Mouse (Mus musculus) retina, postnatal 1 day (tissue): ENCODE results near the gene Ankdd1b.

Experiments
- DNase-seq: peaks from one replicate; pipeline ENCODE4 v3.0.0-alpha.2; 2012

The Ankdd1b gene

DNA sequence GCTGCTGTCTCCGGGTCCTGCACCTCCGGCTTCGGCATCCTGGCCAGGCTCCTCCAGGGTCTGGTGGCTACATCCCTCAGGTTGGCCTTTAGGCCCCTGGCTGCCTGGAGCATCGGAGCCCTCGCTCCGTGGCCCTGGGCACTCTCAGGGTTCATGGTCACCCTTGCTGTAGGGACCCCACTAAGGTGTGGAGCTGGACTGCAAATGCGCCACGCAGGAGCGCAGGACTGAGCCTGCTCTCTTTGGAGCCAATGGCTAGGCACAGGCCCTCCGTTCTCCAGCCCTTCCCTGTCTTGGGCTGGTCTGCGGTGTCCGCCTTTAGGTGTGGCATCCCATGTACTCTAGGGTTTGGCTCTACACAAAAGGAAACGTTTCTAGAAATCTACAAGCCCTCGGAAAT lies at the start of gene Ankdd1b:
Gene Ankdd1b, minus strand, starts transcription at position 242 of the 400 bp plus-strand sequence.
- no peak for DNase-seq

GRCm38 (mm10) chr13:96517335-96517734 lies 46.3 kb upstream of the Ankdd1b start:
- DNase-seq, result no peak

- DNase-seq, result no peak
Observed at GRCm38 (mm10) chr13:96516249-96516648, 45.3 kb upstream of the Ankdd1b start.

GRCm38 (mm10) chr13:96514154-96514942 lies 43.4 kb upstream of the Ankdd1b start:
- no peak for DNase-seq

DNA sequence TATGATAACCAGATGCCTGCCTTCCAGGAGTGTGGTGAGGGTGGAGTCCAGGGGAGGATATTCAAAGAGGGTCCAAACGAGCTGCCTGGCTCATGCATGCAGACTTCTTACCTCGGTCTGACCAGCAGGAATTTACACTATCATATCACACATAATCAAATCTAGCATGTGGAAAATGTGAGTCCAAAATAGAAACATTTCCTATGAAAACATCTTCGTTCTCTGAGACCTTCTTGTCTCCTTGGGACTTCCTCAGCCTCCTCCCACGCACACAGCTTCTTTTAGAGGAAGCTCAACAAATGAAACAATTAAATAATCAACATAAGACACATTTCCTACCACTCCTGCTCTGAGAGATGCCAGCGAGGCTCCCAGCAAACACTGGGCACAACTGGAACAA lies 40.9 kb upstream of the Ankdd1b start:
- DNase-seq, result no peak

DNA sequence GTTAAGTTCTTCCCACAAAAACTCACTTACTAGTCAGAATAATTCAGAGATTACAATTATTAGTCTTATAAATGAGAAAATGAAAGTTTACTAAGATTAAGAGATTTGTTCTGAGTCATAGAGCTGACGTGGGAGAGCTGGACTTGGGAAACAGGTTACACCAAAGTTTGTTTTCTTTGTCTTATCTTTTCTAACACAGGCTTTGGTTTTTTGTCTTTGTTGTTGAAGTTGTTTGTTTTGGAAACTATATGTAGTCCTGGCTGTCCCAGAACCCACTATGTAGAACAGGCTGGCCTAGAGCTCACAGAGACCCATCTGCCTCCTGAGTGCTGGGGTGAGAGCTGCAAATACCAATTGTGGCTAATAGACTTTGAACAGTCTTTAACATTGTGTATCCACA lies 40.3 kb upstream of the Ankdd1b start:
- no peak for DNase-seq

GRCm38 (mm10) chr13:96510635-96511034 lies 39.6 kb upstream of the Ankdd1b start:
- DNase-seq, result no peak

GRCm38 (mm10) chr13:96507541-96507940 lies 36.5 kb upstream of the Ankdd1b start:
- no peak for DNase-seq

GRCm38 (mm10) chr13:96506313-96506712 lies 35.3 kb upstream of the Ankdd1b start:
- no peak for DNase-seq

DNA sequence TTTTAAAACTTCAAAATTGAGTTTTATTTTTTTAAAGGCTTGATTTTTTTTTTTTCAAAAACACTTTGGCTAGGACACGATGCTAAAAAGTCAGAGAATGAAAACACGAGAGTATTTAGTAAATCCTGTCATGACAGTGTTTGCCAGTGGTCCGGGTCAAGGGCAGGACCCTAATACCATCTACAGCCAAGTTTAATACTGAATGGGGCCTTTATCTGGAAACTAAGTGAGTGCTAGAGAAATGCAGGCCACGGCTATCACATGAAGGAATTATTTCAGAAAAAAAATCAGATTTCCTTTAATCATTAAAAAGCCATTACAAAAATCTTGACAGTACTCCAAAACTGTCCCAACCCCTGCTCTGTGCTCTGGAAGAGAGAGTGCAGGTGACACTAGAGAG lies 34.7 kb upstream of the Ankdd1b start:
- DNase-seq, result no peak

DNA sequence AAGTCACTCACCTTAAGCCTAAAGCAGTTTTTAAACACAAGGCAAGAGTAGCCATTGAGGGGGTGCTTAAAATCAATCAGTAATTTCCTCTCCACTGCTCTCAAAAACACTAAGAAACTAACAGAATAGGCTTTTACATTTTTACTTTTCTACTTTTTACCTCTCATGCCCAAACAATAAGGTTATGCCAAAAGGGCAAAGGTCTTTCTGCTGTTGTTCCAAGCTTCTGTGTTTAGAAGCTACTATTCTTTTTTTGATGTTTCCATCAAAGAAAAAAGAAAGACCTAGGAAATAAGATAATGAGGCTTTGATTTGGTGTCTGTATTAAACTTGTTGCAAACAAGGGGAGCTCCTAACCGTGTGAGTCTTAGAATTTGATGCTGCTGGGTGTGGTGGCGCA lies 28.9 kb upstream of the Ankdd1b start:
- DNase-seq, result no peak

- no peak for DNase-seq
Observed at GRCm38 (mm10) chr13:96496630-96497029, 25.6 kb upstream of the Ankdd1b start.

DNA sequence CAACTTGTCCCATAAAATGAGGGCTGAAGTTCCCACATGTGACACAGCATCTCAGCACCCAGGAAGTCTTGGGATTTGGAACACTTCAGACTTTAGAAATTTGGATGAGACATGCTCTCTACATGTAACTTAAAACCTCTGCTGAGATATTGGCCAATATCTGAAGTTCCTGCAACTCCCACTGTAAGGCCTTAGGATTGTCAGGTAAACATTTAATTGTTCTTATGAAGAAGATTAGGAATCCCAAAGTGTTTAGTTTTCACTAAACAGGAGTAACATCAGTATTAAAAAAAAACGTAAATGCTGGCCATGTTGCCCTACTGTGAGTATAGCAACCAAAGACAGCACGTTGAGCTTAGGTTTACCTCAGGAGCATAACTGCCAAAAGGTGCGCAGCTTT lies 19.4 kb upstream of the Ankdd1b start, which contains the start of gene Gm17622:
Gene Gm17622, plus strand, starts transcription at position 301 of the 400 bp plus-strand sequence.
- DNase-seq, result no peak

GRCm38 (mm10) chr13:96487968-96488367 lies 17.0 kb upstream of the Ankdd1b start:
- DNase-seq, result no peak

DNA sequence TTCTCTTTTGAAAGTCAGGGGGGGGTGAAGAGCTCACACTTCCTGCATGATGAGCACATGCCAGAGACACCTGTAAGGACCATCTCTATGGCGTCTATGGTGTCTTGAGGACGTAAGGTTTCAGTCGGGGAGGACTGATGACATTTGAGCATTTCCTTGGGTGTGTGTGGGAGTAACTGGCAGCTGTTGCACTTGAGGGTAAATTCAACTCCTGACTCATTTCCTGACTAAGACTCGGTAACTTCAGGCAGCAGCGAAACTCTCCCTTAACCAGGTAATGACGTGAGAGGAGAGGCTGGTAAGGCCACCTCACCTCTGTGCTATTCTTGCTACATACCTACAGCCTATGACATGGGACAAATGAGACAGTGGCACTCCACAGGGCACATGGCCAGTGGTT lies 16.2 kb upstream of the Ankdd1b start:
- no peak for DNase-seq

DNA sequence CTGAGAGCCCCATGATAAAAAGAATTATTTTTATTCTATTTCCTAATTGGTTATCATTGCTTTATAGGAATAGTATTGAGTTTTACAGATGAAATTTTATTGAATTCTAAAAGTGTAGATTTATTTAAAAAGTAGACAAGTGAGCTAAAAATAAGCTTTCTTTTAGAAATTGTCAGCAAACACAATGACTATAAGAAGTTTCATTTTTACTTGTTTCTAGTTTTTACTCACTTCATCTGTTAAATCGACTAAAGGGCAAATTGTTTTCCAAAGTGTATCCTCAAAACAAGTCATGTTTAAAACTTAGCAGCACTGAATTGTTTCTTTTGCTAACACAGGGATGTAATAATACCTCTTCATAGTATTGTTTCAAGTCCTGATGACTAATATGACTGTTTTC lies 8.0 kb upstream of the Ankdd1b start:
- DNase-seq, result no peak

DNA sequence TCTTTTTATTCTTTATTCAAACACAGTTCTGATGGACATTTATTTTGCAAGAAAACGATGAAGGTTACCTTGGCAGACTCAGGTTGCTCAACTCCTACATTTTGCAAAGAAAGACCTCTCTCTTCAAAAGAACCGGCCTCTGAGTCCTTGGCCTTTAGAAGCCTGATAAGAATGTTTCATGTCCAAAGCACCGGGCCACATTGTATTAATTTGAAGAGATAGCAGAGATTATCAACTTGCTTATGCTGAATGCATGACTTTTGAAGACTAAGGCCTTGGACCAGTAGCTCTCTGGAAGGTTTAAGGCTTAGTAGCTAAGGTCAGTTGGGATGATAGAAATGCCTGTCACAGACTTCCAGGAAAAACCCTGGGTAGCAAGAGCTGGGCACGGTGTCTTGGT lies 6.2 kb upstream of the Ankdd1b start:
- DNase-seq, result no peak

GRCm38 (mm10) chr13:96470556-96470955 lies 442 bp downstream of the Ankdd1b start:
- no peak for DNase-seq

- DNase-seq, result no peak
Observed at GRCm38 (mm10) chr13:96468678-96469077, 2.3 kb downstream of the Ankdd1b start.

DNA sequence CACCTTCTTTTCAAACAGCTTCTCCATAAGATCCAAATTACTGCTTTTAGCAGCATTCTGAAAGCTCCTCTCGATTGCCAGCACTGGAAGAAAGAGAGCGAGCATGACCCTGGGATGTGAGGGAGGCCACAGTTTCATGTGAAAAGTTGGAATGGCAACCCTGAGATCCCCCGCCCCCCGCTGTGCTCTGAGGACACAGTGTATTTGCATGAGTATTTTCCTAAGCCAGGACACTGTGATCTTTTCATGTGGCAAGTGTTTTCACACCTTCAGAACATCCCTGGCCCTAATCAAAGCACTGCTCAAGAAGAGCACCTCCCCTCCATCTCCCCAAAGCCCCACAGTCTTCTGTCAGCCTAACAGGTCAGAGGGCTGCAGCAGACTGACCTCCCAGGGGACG lies 5.7 kb downstream of the Ankdd1b start:
- DNase-seq, result no peak

DNA sequence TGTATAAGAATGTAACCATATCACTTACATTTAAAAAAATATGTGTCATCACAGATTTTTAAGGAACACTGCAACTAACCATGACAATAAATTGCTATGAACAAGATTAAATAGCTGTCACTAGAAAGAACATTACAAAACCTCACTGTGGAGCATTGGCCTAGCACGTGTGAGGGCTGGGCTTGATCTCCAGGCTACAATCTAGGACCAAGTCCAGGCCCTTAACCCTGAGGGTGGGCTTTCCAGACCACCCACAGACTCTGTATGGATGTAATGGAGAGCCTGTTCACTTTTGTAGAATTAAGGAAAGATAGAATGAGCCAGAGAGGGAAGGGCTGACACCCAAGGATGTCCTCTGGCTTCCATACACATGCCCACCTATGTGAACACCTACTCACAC lies 8.4 kb downstream of the Ankdd1b start:
- no peak for DNase-seq

- DNase-seq, result no peak
Observed at GRCm38 (mm10) chr13:96458606-96459005, 12.4 kb downstream of the Ankdd1b start.

DNA sequence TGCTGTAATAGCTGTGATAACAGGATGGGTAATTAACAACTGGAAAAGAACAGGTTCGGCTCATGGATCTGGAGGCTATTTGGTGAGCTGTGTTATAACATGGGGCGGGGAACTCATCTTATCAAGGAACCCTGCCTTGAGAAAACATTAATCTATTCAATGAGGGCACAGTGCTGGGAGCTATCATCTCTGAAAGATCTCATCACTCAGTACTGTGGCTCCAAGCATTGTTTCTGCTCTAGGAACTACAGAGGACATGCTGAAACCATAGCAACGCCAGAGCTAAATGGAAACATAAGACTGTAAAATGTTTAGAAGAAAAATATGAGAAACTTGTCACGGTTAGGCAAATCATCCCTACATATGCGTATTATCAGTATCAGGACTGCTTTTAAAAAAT lies 13.0 kb downstream of the Ankdd1b start:
- no peak for DNase-seq

DNA sequence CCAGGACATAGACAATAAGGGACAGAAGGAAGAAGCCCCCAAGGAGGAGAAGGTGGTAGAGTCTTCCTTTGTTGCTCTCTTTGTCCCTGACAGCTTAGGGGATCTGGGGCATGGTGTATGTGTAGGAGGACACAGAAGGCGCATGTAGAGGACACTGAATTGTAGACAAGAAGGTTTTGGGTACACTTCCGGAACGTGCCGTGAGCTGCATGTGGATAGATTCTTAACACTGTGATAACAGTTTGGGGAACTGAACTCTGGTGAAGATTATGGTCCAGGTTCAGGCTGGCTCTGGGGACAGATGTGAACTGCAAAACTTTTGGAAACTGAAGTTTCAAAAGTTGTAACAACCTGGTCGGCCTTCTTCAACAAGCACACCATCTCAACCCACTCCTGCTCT lies 13.4 kb downstream of the Ankdd1b start:
- DNase-seq, result no peak

- DNase-seq, result no peak
Observed at GRCm38 (mm10) chr13:96454288-96454687, 16.7 kb downstream of the Ankdd1b start.
